Mouse (Mus musculus) limb, embryonic 11.5 days (tissue): Measurements from ENCODE around the gene Riox1. TPM values are rescaled to one million over a fixed set of nuclear protein-coding genes. Genes with fewer than 3 reads are reported as not detected.

Experiments used
- ATAC-seq: fragments of 200-750 bp; cut with Nextera tagmentation; 2 replicates; pipeline ENCODE4 v1.8.0; 2017; ENCODE audit warnings: low read depth; ENCODE audit not compliant: insufficient number of reproducible peaks, low FRiP score, low TSS enrichment
- DNase-seq: peaks from one replicate; pipeline ENCODE4 v3.0.0-alpha.2; 2015; ENCODE audit warnings: low spot score
- H3K27ac ChIP-seq: fragments of 300-500 bp; sonication (generic); replicated peaks from 2 replicates; pipeline ENCODE4 v1.5.1; 2014; ENCODE audit warnings: low read depth, mild to moderate bottlenecking, low read length
- H3K27me3 ChIP-seq: fragments of 300-500 bp; sonication (generic); 2 replicates; pipeline ENCODE4 v1.6.1; 2014; ENCODE audit warnings: mild to moderate bottlenecking, low read length, mixed read lengths; ENCODE audit not compliant: control insufficient read depth, insufficient read depth
- H3K36me3 ChIP-seq: fragments of 300-500 bp; sonication (generic); 2 replicates; pipeline ENCODE4 v1.6.1; 2014; ENCODE audit warnings: mild to moderate bottlenecking, low read length, moderate library complexity, mixed read lengths; ENCODE audit not compliant: control insufficient read depth, insufficient read depth
- H3K4me1 ChIP-seq: fragments of 300-500 bp; sonication (generic); 2 replicates; pipeline ENCODE4 v1.6.1; 2014; ENCODE audit warnings: low read length, mixed read lengths; ENCODE audit not compliant: control insufficient read depth, insufficient read depth
- H3K4me2 ChIP-seq: fragments of 300-500 bp; sonication (generic); 2 replicates; pipeline ENCODE4 v1.6.1; 2014; ENCODE audit warnings: low read depth, mild to moderate bottlenecking, moderate library complexity; ENCODE audit not compliant: severe bottlenecking
- H3K4me3 ChIP-seq: fragments of 300-500 bp; sonication (generic); 2 replicates; pipeline ENCODE4 v1.5.1; 2014; ENCODE audit warnings: low read depth, low read length
- H3K9ac ChIP-seq: fragments of 300-500 bp; sonication (generic); 2 replicates; pipeline ENCODE4 v1.6.1; 2014; ENCODE audit warnings: mild to moderate bottlenecking, low read length
- H3K9me3 ChIP-seq: fragments of 300-500 bp; sonication (generic); 2 replicates; pipeline ENCODE4 v1.6.1; 2016; ENCODE audit warnings: low read length; ENCODE audit not compliant: control insufficient read depth
- WGBS: fragments of 180-500 bp; shearing (Covaris S2); extraction: QIAGEN DNeasy Blood & Tissue Kit; methylation state at CpG from one replicate; pipeline ENCODE4 v1.1.7; 2014; 5-methylcytosine and 5-hydroxymethylcytosine counted together
- polyA plus RNA-seq: library from polyadenylated mRNA; unstranded; fragments of >200 nt; fragmentation: Nextera tagmentation; extraction: Ambion mirVana; gene quantifications from 2 replicates; pipeline ENCODE4 v1.2.1, GENCODE M21; 2014

Riox1 gene
- polyA plus RNA-seq, 1 experiment from 2014 or later = 19.1 TPM

- H3K27me3 ChIP-seq = no peaks in the 10 kb centered on the region
- ATAC-seq (no peak), DNase-seq (no peak)
- no peak overlapping the region for H3K4me2 ChIP-seq
- WGBS = 78% methylated on average over 4 of the region's 4 CpGs
- no peak overlapping the region for H3K9ac ChIP-seq
- no peaks in the 10 kb centered on the region for H3K4me1 ChIP-seq
- no peak overlapping the region for H3K4me3 ChIP-seq
- no peaks in the 10 kb centered on the region for H3K9me3 ChIP-seq
- H3K36me3 ChIP-seq = no peaks in the 10 kb centered on the region
- H3K27ac ChIP-seq = no peak overlapping the region
Observed at GRCm38 (mm10) chr12:83940031-83940430, 10.4 kb upstream of the Riox1 start.

- Histone ChIP-seq H3K4me2 (no peak overlapping the region), H3K9ac (no peak overlapping the region), H3K4me1 (no peaks in the 10 kb centered on the region), H3K27ac (no peak overlapping the region), H3K4me3 (no peak overlapping the region), H3K27me3 (no peaks in the 10 kb centered on the region), H3K36me3 (no peaks in the 10 kb centered on the region), H3K9me3 (no peaks in the 10 kb centered on the region)
- WGBS = 90% methylated on average over 3 of the region's 3 CpGs
- no peak for ATAC-seq
- no peak for DNase-seq
Observed at GRCm38 (mm10) chr12:83941938-83942337, 8.5 kb upstream of the Riox1 start.

- DNase-seq (no peak), ATAC-seq (no peak)
- H3K4me2 ChIP-seq = no peak overlapping the region
- WGBS = 91% methylated on average over 8 of the region's 8 CpGs
- H3K36me3 ChIP-seq = no peaks in the 10 kb centered on the region
- H3K4me3 ChIP-seq = no peak overlapping the region
- H3K9me3 ChIP-seq = no peaks in the 10 kb centered on the region
- no peaks in the 10 kb centered on the region for H3K27me3 ChIP-seq
- H3K27ac ChIP-seq = no peak overlapping the region
- no peak overlapping the region for H3K9ac ChIP-seq
- peaks cover 7% of the 10 kb centered on the region; the same call in 1 of the 2 replicates for H3K4me1 ChIP-seq
Observed at GRCm38 (mm10) chr12:83947260-83947811, 3.1 kb upstream of the Riox1 start.

GRCm38 (mm10) chr12:83949043-83949442 lies 1.4 kb upstream of the Riox1 start:
- Histone ChIP-seq H3K9me3 (no peaks in the 10 kb centered on the region), H3K36me3 (no peaks in the 10 kb centered on the region; the same call in 1 of the 2 replicates), H3K4me3 (no peak overlapping the region), H3K4me2 (no peak overlapping the region), H3K27me3 (no peaks in the 10 kb centered on the region), H3K9ac (no peak overlapping the region), H3K4me1 (peaks cover 7% of the 10 kb centered on the region; the same call in 1 of the 2 replicates), H3K27ac (no peak overlapping the region)
- no peak for ATAC-seq
- no peak for DNase-seq
- WGBS = 83% methylated on average over 4 of the region's 4 CpGs

- Histone ChIP-seq H3K4me3 (peak overlapping the region; percentile 82), H3K4me1 (peaks cover 7% of the 10 kb centered on the region; the same call in 1 of the 2 replicates), H3K9me3 (no peaks in the 10 kb centered on the region), H3K4me2 (peak overlapping the region; percentile 68), H3K9ac (peak overlapping the region; percentile 56), H3K27ac (no peak overlapping the region), H3K27me3 (no peaks in the 10 kb centered on the region), H3K36me3 (no peaks in the 10 kb centered on the region; the same call in 1 of the 2 replicates)
- 30% methylated on average over 11 of the region's 11 CpGs for WGBS
- DNase-seq = no peak
- ATAC-seq = no peak
Observed at GRCm38 (mm10) chr12:83949776-83950492, 474 bp upstream of the Riox1 start.

- Histone ChIP-seq H3K36me3 (no peaks in the 10 kb centered on the region; the same call in none of the 2 replicates), H3K27me3 (no peaks in the 10 kb centered on the region), H3K9me3 (no peaks in the 10 kb centered on the region), H3K4me1 (peaks cover 7% of the 10 kb centered on the region; the same call in 1 of the 2 replicates), H3K9ac (peak overlapping the region; percentile 86), H3K4me3 (peak overlapping the region; percentile 82), H3K4me2 (peak overlapping the region; percentile 68), H3K27ac (peak overlapping the region; percentile 62)
- under 1% methylated on average over 107 of the region's 116 CpGs for WGBS
- DNase-seq (peak; percentile 67), ATAC-seq (peak; percentile 32; the same call in 1 of the 2 replicates)
Observed at GRCm38 (mm10) chr12:83950840-83951701, 663 bp downstream of the Riox1 start.

GRCm38 (mm10) chr12:83951711-83952575 lies 1.5 kb downstream of the Riox1 start:
- DNase-seq (no peak), ATAC-seq (no peak)
- 66% methylated on average over 32 of the region's 32 CpGs for WGBS
- Histone ChIP-seq H3K4me2 (peak overlapping the region; percentile 68), H3K9ac (peak overlapping the region; percentile 86; the same call in 1 of the 2 replicates), H3K4me1 (peaks cover 7% of the 10 kb centered on the region; the same call in 1 of the 2 replicates), H3K36me3 (no peaks in the 10 kb centered on the region; the same call in none of the 2 replicates), H3K27me3 (no peaks in the 10 kb centered on the region), H3K9me3 (no peaks in the 10 kb centered on the region), H3K4me3 (peak overlapping the region; percentile 82), H3K27ac (no peak overlapping the region)
